In the genomic region with DNA sequence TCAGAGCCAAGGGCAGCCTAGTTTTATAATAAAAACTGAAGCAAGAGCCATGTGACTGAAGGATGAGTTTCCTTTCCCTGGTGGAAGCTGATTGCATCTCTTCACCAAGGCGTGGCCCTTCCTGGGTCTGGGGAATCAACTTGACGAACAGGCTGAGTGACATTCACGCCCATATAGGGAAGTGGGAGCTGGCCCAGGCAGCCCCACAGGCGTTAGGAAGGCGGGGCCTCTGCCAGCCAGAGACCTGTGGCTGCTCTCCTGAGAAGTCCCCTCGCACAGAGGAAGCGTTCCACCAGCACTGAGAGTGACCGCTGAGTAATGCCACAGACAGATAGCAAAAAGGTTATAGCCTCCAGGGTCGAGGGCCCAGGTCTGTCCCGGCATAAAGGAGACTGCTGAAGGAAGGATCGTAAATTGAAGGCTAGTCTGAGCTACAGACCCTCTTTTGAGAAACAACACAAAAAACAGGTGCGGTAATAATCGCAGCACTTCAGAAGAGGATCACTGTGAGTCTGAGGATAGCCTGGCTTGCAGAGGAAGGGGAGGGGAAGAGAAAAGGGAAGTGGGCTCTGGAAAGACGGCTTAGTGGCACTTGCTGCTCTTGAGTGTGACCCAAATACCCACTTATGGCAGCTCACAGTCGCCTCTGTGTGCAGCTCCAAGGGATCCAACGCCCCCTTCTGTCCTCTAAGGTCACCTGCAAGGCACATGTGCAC, we compare ENCODE assay signal across 1 mouse cellular context.
TF ChIP-seq lines count a peak whose summit lies in the region.

No protein-coding gene starts in this region.

TF ChIP-seq in MEL, 35 proteins besides CTCF, POLR2A, EP300 and RAD21 (continued from another document):
- TF ChIP-seq HCFC1 (IDR thresholded peaks at IDR 0.05; ENCODE audit: low read depth, low read length) (0 out of 2 replicates have a peak, but pooled peaks have one; percentile 9), SIN3A (IDR thresholded peaks at IDR 0.05; ENCODE audit: low read length) (peak; percentile 38; the same call in 1 of the 2 replicates), USF1 (IDR thresholded peaks at IDR 0.05; ENCODE audit: low read depth, low read length) (peak; percentile 88), MEF2A (IDR thresholded peaks at IDR 0.05; ENCODE audit: extremely low read depth, insufficient replicate concordance, low read depth, low read length, poor library complexity, severe bottlenecking) (no peak), E2F4 (IDR thresholded peaks at IDR 0.05; ENCODE audit: borderline replicate concordance, low read depth, low read length) (no peak), UBTF (IDR thresholded peaks at IDR 0.05; ENCODE audit: borderline replicate concordance, insufficient read depth, low read depth, low read length) (0 out of 2 replicates have a peak, but pooled peaks have one; percentile 61), TBP (IDR thresholded peaks at IDR 0.05; ENCODE audit: low read depth, low read length) (peak; percentile 71), MYB (IDR thresholded peaks at IDR 0.05; ENCODE audit: low read depth, low read length) (no peak), ETS1 (IDR thresholded peaks at IDR 0.05; ENCODE audit: low read depth, low read length) (peak; percentile 66), JUND (IDR thresholded peaks at IDR 0.05; ENCODE audit: low read depth, low read length) (no peak), ZKSCAN1 (IDR thresholded peaks at IDR 0.05; ENCODE audit: low read depth, low read length) (no peak), USF2 (IDR thresholded peaks at IDR 0.05; ENCODE audit: borderline replicate concordance in 1 of 2, insufficient read depth in 1 of 2, low read depth in 1 of 2, low read length in 2 of 2) (0 out of 4 replicates have a peak, but pooled peaks of 1 of the 2 experiments have one; percentile 30), ZNF384 (IDR thresholded peaks at IDR 0.05; ENCODE audit: low read depth, low read length) (no peak), NRF1 (IDR thresholded peaks at IDR 0.05; ENCODE audit: insufficient read depth, low read depth, low read length, poor library complexity, severe bottlenecking) (no peak), KAT2A (conservative IDR thresholded peaks at IDR 0.05; ENCODE audit: low read depth, low read length) (no peak)
TF ChIP-seq in MEL: peak in this region for 20.
